Mouse (Mus musculus): ENCODE measurements around the gene Dpysl4.

Dpysl4 gene

GRCm38 (mm10) chr7:139096399-139096798 lies 10.6 kb downstream of the Dpysl4 start:
- DNase-seq (ENCODE audit: low spot score in 2 of 2), result no peak

- no peak for DNase-seq (ENCODE audit: low spot score in 2 of 2)
These were observed 14.8 kb downstream of the Dpysl4 start for GRCm38 (mm10) chr7:139100531-139101095.

- no peak for DNase-seq (ENCODE audit: low spot score in 2 of 2)
These were observed 15.5 kb downstream of the Dpysl4 start for GRCm38 (mm10) chr7:139101286-139101804.

- DNase-seq (ENCODE audit: low spot score in 2 of 2), result no peak
These were observed 16.0 kb downstream of the Dpysl4 start for GRCm38 (mm10) chr7:139101826-139102225.

GRCm38 (mm10) chr7:139103960-139104381 lies 18.2 kb downstream of the Dpysl4 start:
- DNase-seq (ENCODE audit: low spot score in 2 of 2), result no peak

GRCm38 (mm10) chr7:139105076-139105475 lies 19.3 kb downstream of the Dpysl4 start:
- DNase-seq (ENCODE audit: low spot score in 2 of 2), result no peak

GRCm38 (mm10) chr7:139105705-139106104 lies 19.9 kb downstream of the Dpysl4 start:
- DNase-seq (ENCODE audit: low spot score in 2 of 2), result no peak

GRCm38 (mm10) chr7:139107908-139108650 lies 22.3 kb downstream of the Dpysl4 start:
- no peak for DNase-seq (ENCODE audit: low spot score in 2 of 2)

GRCm38 (mm10) chr7:139119152-139119774 lies 33.5 kb downstream of the Dpysl4 start:
- DNase-seq (ENCODE audit: low spot score in 2 of 2), result peak; percentile 61 to 85

GRCm38 (mm10) chr7:139119775-139120153 lies 34.0 kb downstream of the Dpysl4 start:
- no peak for DNase-seq (ENCODE audit: low spot score in 2 of 2)

GRCm38 (mm10) chr7:139125881-139126280 lies 40.1 kb downstream of the Dpysl4 start:
- no peak for DNase-seq (ENCODE audit: low spot score in 2 of 2)

- no peak for DNase-seq (ENCODE audit: low spot score in 2 of 2)
These were observed 40.7 kb downstream of the Dpysl4 start for GRCm38 (mm10) chr7:139126549-139126948.

- DNase-seq (ENCODE audit: low spot score in 2 of 2), result no peak
These were observed 43.2 kb downstream of the Dpysl4 start for GRCm38 (mm10) chr7:139128994-139129393.

- no peak for DNase-seq (ENCODE audit: low spot score in 2 of 2)
These were observed 44.6 kb downstream of the Dpysl4 start for GRCm38 (mm10) chr7:139130361-139130760.

- DNase-seq (ENCODE audit: low spot score in 2 of 2), result no peak
These were observed 45.7 kb downstream of the Dpysl4 start for GRCm38 (mm10) chr7:139131538-139131937.

- peak in 1 of 2 experiments; percentile 39 for DNase-seq (ENCODE audit: low spot score in 2 of 2)
These were observed 47.6 kb downstream of the Dpysl4 start for GRCm38 (mm10) chr7:139133446-139133845.

GRCm38 (mm10) chr7:139135236-139135635 lies 49.4 kb downstream of the Dpysl4 start:
- no peak for DNase-seq (ENCODE audit: low spot score in 2 of 2)

- DNase-seq (ENCODE audit: low spot score in 2 of 2), result no peak
These were observed 51.2 kb downstream of the Dpysl4 start for GRCm38 (mm10) chr7:139136906-139137491.

GRCm38 (mm10) chr7:139139921-139140461 lies 54.2 kb downstream of the Dpysl4 start:
- peak; percentile 27 to 57 for DNase-seq (ENCODE audit: low spot score in 2 of 2)

- DNase-seq (ENCODE audit: low spot score in 2 of 2), result no peak
These were observed 58.0 kb downstream of the Dpysl4 start for GRCm38 (mm10) chr7:139143785-139144184.

- no peak for DNase-seq (ENCODE audit: low spot score in 2 of 2)
These were observed 60.1 kb downstream of the Dpysl4 start for GRCm38 (mm10) chr7:139145891-139146290.

- no peak for DNase-seq (ENCODE audit: low spot score in 2 of 2)
These were observed 61.6 kb downstream of the Dpysl4 start for GRCm38 (mm10) chr7:139147360-139147759.

Data from frontal cortex, postnatal 10 days (tissue).